Mouse (Mus musculus): ENCODE results near the gene Fdxr.

The Fdxr gene

DNA sequence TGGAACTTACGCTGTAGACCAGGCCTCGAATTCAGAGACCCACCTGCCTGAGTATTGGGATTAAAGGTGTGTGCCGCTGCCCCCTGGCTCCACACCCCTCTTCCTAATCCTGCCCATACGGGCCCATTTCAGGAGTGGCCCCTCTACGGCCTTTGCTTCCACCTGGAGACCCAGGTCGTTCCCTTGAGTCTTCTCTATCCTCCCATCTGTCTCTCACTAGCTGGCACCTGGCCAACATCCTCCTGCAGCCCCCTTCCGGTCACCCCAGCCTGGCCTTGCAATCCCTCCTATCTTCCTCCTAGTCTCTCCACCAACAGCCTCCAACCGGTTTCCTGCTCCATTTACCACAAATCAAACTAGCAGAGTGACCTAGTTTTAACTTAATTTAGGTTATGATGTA lies 13.0 kb upstream of the Fdxr start:
- no peak for DNase-seq (ENCODE audit: low spot score in 2 of 2)

DNA sequence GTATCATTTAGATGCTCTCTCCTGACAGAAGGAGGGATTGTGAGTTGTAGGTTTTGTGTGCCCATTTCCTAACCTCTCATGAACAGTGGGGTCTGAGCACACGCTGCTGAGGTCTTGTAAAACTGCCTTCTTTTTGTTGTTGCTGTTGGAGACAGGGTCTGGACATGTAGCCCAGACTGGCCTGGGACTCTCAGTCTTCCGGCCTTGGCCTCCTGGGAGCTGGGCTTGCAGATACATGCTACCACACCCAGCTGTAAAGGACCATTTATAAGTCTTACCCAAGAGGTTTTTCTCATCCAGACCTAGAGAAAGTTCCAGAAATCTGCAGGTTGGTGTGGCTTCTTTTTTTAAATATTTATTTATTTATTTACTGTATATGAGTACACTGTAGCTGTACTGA lies 11.5 kb upstream of the Fdxr start:
- DNase-seq (ENCODE audit: low spot score in 2 of 2), result no peak

- DNase-seq (ENCODE audit: low spot score in 2 of 2), result no peak
Measured at GRCm38 (mm10) chr11:115287386-115287785, 10.5 kb upstream of the Fdxr start.

GRCm38 (mm10) chr11:115286201-115286993 lies 9.5 kb upstream of the Fdxr start:
- no peak for DNase-seq (ENCODE audit: low spot score in 2 of 2)

DNA sequence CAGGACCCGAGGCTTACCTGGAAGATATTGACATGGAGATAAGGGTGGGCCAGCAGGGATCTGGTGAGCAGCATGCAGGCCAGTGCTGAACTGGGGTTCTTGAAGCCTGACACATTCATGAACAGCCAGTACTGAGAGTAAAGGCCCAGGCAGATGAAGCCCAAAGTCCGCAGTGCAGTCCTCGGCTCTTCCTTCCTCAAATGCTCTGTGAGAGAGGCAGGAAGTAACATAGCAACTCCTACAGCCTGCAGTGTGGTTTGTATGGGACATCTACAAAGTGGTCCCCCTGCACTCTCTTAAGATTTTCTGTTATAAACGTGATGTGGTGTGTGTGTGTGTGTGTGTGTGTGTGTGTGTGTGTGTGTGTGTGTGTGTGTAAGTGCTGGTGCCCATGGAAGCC lies 8.4 kb upstream of the Fdxr start:
- no peak for DNase-seq (ENCODE audit: low spot score in 2 of 2)

GRCm38 (mm10) chr11:115283891-115284620 lies 7.2 kb upstream of the Fdxr start:
- no peak for DNase-seq (ENCODE audit: low spot score in 2 of 2)

- DNase-seq (ENCODE audit: low spot score in 2 of 2), result no peak
Measured at GRCm38 (mm10) chr11:115283486-115283765, 6.6 kb upstream of the Fdxr start.

- no peak for DNase-seq (ENCODE audit: low spot score in 2 of 2)
Measured at GRCm38 (mm10) chr11:115282723-115283485, 6.1 kb upstream of the Fdxr start.

DNA sequence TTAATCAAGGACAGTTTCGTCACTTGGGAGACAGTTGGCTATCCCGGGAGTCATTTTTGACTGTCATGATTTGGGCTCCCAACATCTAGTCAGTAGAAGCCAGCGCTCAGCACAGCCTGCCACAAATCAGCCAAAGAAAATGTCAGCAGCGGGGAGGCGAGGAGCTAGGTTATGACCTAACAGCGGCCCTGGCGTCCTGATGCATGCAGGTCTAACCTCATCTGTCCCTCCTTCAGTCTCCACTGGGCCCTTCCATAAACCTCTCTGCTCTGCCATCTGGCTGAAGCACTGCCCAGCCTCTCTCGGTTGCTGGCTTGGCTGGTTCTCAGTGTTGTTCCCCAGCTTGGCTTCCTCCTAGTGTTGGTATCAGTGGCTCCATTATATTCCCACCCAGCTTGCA lies 5.4 kb upstream of the Fdxr start:
- DNase-seq (ENCODE audit: low spot score in 2 of 2), result no peak

GRCm38 (mm10) chr11:115279726-115280125 lies 2.9 kb upstream of the Fdxr start:
- DNase-seq (ENCODE audit: low spot score in 2 of 2), result no peak

DNA sequence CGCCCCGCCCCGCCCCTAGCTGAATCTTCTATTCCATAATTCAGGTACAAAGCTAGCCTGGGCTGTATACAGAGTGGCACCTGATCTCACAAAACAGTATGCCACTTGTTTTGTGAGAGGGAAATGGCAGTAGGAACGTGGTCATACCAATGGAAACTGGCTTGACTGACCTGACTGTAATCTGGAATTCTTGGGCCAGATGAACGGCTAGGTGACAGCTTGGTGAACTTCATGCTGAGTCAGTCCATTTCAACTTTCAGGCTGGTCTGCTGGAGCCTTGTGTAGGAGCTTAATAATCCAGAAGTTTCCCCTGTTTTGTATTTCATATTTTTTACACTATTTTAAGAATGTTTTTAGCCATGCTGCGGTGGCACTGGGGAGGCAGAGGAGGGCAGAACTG lies 1.3 kb upstream of the Fdxr start:
- no peak for DNase-seq (ENCODE audit: low spot score in 2 of 2)

DNA sequence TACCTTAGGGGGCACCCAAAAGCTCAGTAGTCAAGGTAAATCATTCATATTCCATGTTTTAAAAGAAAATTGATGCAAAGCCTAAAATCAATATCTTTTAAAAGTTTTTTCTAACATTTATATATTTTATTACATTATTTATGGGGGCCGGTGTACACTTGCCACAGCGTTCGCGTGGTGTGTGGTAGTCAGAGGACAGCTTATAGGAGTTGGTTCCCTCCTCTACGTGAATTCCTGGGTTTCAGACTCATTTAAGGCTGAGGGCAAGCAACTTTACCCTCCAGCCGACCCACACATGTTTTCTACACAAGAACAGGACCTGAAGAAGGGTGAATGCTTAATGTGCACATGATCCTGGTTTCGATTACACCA lies 740 bp upstream of the Fdxr start:
- no peak for DNase-seq (ENCODE audit: low spot score in 2 of 2)

- no peak for DNase-seq (ENCODE audit: low spot score in 2 of 2)
Measured at GRCm38 (mm10) chr11:115275954-115276353, 896 bp downstream of the Fdxr start.

GRCm38 (mm10) chr11:115275509-115275908 lies 1.3 kb downstream of the Fdxr start:
- DNase-seq (ENCODE audit: low spot score in 2 of 2), result no peak

- DNase-seq (ENCODE audit: low spot score in 2 of 2), result no peak
Measured at GRCm38 (mm10) chr11:115274771-115275170, 2.1 kb downstream of the Fdxr start.

DNA sequence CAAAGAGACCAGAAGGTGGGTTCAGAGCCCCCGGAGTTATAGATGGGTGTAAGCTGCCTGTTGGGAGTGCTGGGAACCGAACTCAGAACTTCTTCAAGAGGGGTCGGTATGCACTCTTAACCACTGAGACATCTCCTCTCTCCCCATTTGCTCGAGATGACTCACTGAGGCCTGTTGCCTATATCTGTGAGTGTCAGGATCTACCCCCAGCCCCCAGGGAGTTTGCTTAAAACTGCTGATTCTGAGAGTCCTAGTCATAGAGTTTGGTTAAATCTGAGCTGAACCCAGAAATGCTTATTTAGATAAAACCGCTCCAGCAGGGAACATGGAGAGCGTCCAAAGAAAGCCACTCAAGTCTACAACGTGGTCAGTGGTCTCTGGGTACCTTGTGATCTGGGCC lies 2.7 kb downstream of the Fdxr start:
- DNase-seq (ENCODE audit: low spot score in 2 of 2), result no peak

DNA sequence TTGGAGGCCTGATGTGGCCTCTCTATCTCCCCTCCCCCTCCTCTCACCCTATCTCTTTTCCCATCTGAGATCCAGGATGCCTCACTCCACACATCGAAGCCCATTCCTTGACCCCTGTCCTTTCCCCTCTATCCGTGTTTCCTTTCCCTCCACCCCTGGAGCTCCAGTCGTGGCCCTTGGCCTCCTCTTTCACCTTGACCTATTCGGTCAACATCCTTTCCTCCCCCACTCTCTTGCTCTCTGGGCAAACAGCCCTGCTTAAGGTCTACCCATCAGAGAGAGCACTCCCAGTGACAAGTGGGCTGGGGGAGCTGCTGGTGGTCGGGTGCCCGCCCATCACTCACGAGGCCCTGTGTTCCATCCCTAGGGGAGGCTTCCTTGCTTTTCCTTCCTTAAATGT lies 3.1 kb downstream of the Fdxr start:
- DNase-seq (ENCODE audit: low spot score in 2 of 2), result no peak

DNA sequence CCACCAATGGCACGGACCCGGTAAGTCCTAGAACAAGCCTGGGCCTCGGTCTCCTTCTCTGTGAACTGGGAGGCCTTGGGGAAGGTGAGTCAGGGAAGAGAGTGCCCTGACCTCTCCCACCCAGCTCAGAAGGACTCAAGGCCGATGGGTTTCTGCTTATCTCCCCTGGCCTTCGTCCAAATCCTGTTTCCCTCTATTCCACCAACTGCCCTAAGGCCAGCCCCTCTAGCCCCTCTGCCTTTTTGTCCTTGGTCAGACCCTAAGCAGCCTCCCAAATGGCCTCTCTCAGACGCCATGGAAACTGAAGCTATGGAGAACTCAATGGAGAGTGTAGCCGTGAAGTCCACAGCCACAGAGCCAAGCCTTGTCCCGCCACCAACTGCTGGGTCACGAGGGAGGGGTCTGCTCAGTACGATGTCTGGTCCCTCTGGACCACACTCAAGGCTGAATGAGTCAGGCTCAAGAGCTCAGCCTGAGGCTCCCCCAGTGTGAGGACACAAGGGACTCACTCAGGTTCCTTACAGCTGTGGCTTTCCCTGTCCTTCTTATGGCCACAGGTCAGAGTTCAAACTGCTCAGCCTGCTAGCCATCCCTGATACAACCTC lies 3.9 kb downstream of the Fdxr start:
- no peak for DNase-seq (ENCODE audit: low spot score in 2 of 2)

DNA sequence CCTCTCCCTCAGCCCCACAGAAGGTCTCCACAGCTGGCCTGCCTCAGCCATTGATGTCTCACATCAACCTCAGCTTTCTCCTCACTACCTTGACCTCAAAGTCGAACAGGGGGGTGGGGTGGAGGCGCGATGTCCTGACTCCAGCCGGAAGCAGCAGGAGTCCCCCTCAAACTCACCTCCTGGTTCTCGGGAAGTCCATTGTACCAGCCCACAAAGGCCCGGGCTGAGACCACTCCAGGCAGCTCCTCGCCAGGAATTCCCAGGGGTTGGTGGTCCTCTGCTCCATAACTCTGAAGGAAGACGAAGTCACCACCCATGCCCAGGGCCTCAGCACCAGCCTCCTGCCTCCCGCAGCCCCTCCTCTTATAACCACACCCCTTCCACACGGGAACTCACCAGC lies 5.4 kb downstream of the Fdxr start:
- no peak for DNase-seq (ENCODE audit: low spot score in 2 of 2)

DNA sequence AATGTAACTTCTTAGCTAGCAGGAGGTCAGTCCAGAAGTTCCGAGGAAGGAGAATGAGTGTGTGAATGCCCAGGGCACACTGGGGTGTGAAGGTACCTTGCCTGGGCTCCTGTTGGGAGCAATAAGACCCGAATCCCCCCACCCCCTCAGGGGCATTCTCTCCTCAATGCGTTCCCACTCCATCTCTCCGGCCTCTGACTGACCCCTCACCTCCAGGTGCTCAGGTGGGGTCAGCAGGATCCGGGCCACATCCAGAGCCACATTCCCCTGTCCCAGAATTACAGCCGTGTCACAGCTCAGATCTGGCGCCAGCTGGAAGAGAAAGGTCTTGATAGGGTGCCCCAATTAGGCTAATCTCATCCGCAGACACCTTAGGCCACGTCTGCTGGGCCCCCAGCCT lies 5.8 kb downstream of the Fdxr start:
- DNase-seq (ENCODE audit: low spot score in 2 of 2), result no peak

- peak; percentile 29 to 69 for DNase-seq (ENCODE audit: low spot score in 2 of 2)
Measured at GRCm38 (mm10) chr11:115270148-115270861, 6.5 kb downstream of the Fdxr start.
